ENCODE assay signal across 8 mouse cellular contexts in the genomic region with DNA sequence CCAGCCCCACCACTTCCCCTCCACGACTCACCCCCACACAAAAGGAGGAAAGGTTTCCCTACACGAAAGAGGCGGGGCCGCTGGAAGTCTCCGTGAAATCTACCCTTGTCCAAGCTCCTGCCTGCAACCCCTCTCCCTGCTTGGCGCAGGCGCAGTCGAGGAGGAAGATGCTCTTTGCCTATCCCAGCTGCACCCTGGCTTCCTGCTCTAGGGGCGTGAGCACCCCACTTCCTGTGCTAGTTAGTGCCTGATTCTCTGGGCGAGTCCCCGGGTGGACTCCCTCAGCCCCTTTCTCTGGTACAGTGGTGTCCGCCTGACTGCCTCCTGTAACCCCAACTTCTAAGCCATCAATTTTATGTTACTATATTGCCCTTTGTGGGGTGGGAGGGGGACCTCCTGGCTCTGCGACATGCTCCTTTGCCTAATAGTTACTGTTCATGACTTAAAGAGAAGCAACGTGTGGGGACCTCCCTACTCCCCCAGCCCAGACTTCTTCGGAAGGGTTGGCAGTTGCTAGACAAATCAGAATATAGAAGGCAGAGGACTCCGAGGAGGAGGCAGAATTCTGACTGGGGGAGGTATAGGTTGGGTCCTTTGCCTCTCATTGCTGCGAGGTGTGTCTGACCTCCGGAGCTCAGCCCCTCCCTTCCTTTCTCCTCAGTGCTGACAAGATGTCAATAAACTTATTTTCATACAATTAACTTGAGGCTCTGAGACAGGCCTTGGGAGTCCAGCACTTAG. TPM values are rescaled to one million over a fixed set of nuclear protein-coding genes. Genes with fewer than 3 reads are reported as not detected.
DNase-seq lines count a peak whose midpoint lies in the region; ATAC-seq and TF ChIP-seq lines count a peak whose summit lies in the region.

No protein-coding gene starts in this region.

- H3K27ac ChIP-seq in embryonic facial prominence, embryonic 11.5 days (replicated peaks; ENCODE audit: low read depth, low read length) = no peak overlapping the region
- H3K27ac ChIP-seq in heart, embryonic 15.5 days = peak overlapping the region; percentile 77
- H3K27ac ChIP-seq in kidney, postnatal 0 days = peak overlapping the region; percentile 79; the same call in 1 of the 2 replicates

- WGBS in embryonic facial prominence, embryonic 11.5 days = 31% methylated on average over 18 of the region's 18 CpGs
- 17% methylated on average over 18 of the region's 18 CpGs for WGBS in heart, embryonic 15.5 days
- WGBS in kidney, postnatal 0 days = 22% methylated on average over 15 of the region's 18 CpGs

- peak; percentile 53 for DNase-seq in retina, postnatal 1 day
- no peak for DNase-seq in retina, embryonic 14.5 days (ENCODE audit: low spot score)
- DNase-seq in embryonic facial prominence, embryonic 11.5 days (ENCODE audit: low spot score) = peak; percentile 60
- peak; percentile 82 for DNase-seq in kidney, postnatal 0 days (ENCODE audit: low spot score)
- DNase-seq in lung, postnatal 4 days = peak; percentile 82 to 89
- DNase-seq in spleen, postnatal 36 days (ENCODE audit: low spot score in 2 of 2) = peak; percentile 92 to 93
- DNase-seq in left cerebral cortex, postnatal 25 days (ENCODE audit: low spot score in 2 of 2) = no peak

- intact Hi-C loops in left cerebral cortex, postnatal 25 days (cut with DNase I) = no loop called here

- H3K9ac ChIP-seq in embryonic facial prominence, embryonic 11.5 days (replicated peaks; ENCODE audit: low read length) = peak overlapping the region; percentile 55
- H3K9ac ChIP-seq in heart, embryonic 15.5 days = peak overlapping the region; percentile 60
- peak overlapping the region; percentile 62 for H3K9ac ChIP-seq in kidney, postnatal 0 days (ENCODE audit: low read depth, low read length)

- no peaks in the 10 kb centered on the region for H3K9me3 ChIP-seq in embryonic facial prominence, embryonic 11.5 days (replicated peaks; ENCODE audit: control insufficient read depth, low read length)
- no peaks in the 10 kb centered on the region for H3K9me3 ChIP-seq in heart, embryonic 15.5 days (replicated peaks)
- no peaks in the 10 kb centered on the region for H3K9me3 ChIP-seq in kidney, postnatal 0 days (replicated peaks; ENCODE audit: low read length)

- no peak for TF ChIP-seq CTCF in kidney, postnatal 0 days (IDR thresholded peaks at IDR 0.05; ENCODE audit: low read depth)

- peak overlapping the region; percentile 58 for H3K4me2 ChIP-seq in embryonic facial prominence, embryonic 11.5 days (ENCODE audit: low read depth, low read length)
- H3K4me2 ChIP-seq in heart, embryonic 15.5 days = peak overlapping the region; percentile 93
- peak overlapping the region; percentile 61 for H3K4me2 ChIP-seq in kidney, postnatal 0 days (ENCODE audit: low read length)

- peak overlapping the region; percentile 36 for H3K4me3 ChIP-seq in embryonic facial prominence, embryonic 11.5 days (ENCODE audit: low read depth, low read length)
- H3K4me3 ChIP-seq in heart, embryonic 15.5 days = peak overlapping the region; percentile 53
- H3K4me3 ChIP-seq in kidney, postnatal 0 days (replicated peaks; ENCODE audit: low read depth, low read length) = peak overlapping the region; percentile 37

- H3K27me3 ChIP-seq in embryonic facial prominence, embryonic 11.5 days (ENCODE audit: control insufficient read depth, insufficient read depth, low read length) = no peaks in the 10 kb centered on the region
- no peaks in the 10 kb centered on the region for H3K27me3 ChIP-seq in heart, embryonic 15.5 days
- no peaks in the 10 kb centered on the region for H3K27me3 ChIP-seq in kidney, postnatal 0 days (ENCODE audit: insufficient read depth, low read length)

- ATAC-seq in embryonic facial prominence, embryonic 11.5 days (replicated peaks; ENCODE audit: insufficient number of reproducible peaks, low FRiP score, low TSS enrichment, low read depth) = no peak; the same call in 1 of the 2 replicates
- ATAC-seq in heart, embryonic 15.5 days (replicated peaks; ENCODE audit: insufficient number of reproducible peaks, insufficient read depth, low FRiP score, low read depth) = no peak
- ATAC-seq in kidney, postnatal 0 days (replicated peaks; ENCODE audit: low FRiP score, low read depth) = no peak

- H3K36me3 ChIP-seq in embryonic facial prominence, embryonic 11.5 days (replicated peaks; ENCODE audit: control insufficient read depth, insufficient read depth, low read depth, low read length) = peaks cover 7% of the 10 kb centered on the region
- H3K36me3 ChIP-seq in heart, embryonic 15.5 days = peaks cover 12% of the 10 kb centered on the region
- peaks cover 9% of the 10 kb centered on the region; the same call in 1 of the 2 replicates for H3K36me3 ChIP-seq in kidney, postnatal 0 days (ENCODE audit: insufficient read depth, low read length)

- H3K4me1 ChIP-seq in embryonic facial prominence, embryonic 11.5 days (ENCODE audit: control insufficient read depth, insufficient read depth, low read length) = peaks cover 14% of the 10 kb centered on the region
- peaks cover 46% of the 10 kb centered on the region for H3K4me1 ChIP-seq in heart, embryonic 15.5 days (replicated peaks)
- peaks cover 23% of the 10 kb centered on the region for H3K4me1 ChIP-seq in kidney, postnatal 0 days (replicated peaks; ENCODE audit: insufficient read depth, low read length)

RNA-seq across cellular contexts. Expression of a gene that starts 2.6 kb away (rescaled TPM):
- polyA plus RNA-seq in embryonic facial prominence, embryonic 11.5 days (2014; fragmentation: Nextera tagmentation; extraction: Ambion mirVana) = 27.9 and 28.3 TPM in 2 replicates
- polyA plus RNA-seq in heart, embryonic 15.5 days (2015; fragmentation: Nextera tagmentation; extraction: Ambion mirVana) = 11.5 and 17.6 TPM in 2 replicates
- polyA plus RNA-seq in kidney, postnatal 0 days (2015; fragmentation: Nextera tagmentation; extraction: Ambion mirVana) = 15.2 and 17.3 TPM in 2 replicates
- total RNA-seq in left cerebral cortex, postnatal 25 days (2021) = 10 to 100 TPM; 46.7 to 48.3 TPM

RNA-seq across cellular contexts. Expression of a gene that starts 10.2 kb away (rescaled TPM):
- polyA plus RNA-seq in embryonic facial prominence, embryonic 11.5 days (2014; fragmentation: Nextera tagmentation; extraction: Ambion mirVana) = 4.3 and 5.3 TPM in 2 replicates
- 2.2 and 2.3 TPM in 2 replicates for polyA plus RNA-seq in heart, embryonic 15.5 days (2015; fragmentation: Nextera tagmentation; extraction: Ambion mirVana)
- polyA plus RNA-seq in kidney, postnatal 0 days (2015; fragmentation: Nextera tagmentation; extraction: Ambion mirVana) = 3.3 and 3.6 TPM in 2 replicates
- 10 to 100 TPM; 50.4 to 53.3 TPM for total RNA-seq in left cerebral cortex, postnatal 25 days (2021)

RNA-seq across cellular contexts. Expression of a gene that starts 14.0 kb away (rescaled TPM):
- not detected in 2 replicates for polyA plus RNA-seq in embryonic facial prominence, embryonic 11.5 days (2014; fragmentation: Nextera tagmentation; extraction: Ambion mirVana)
- polyA plus RNA-seq in heart, embryonic 15.5 days (2015; fragmentation: Nextera tagmentation; extraction: Ambion mirVana) = not detected in 2 replicates
- 0.09 TPM in 1 of 2 replicates, not detected in the other for polyA plus RNA-seq in kidney, postnatal 0 days (2015; fragmentation: Nextera tagmentation; extraction: Ambion mirVana)
- under 1 TPM; 0.53 to 0.76 TPM for total RNA-seq in left cerebral cortex, postnatal 25 days (2021)

RNA-seq across cellular contexts. Expression of a gene that starts 22.1 kb away (rescaled TPM):
- polyA plus RNA-seq in embryonic facial prominence, embryonic 11.5 days (2014; fragmentation: Nextera tagmentation; extraction: Ambion mirVana) = not detected in 2 replicates
- polyA plus RNA-seq in heart, embryonic 15.5 days (2015; fragmentation: Nextera tagmentation; extraction: Ambion mirVana) = 0.14 and 0.61 TPM in 2 replicates
- polyA plus RNA-seq in kidney, postnatal 0 days (2015; fragmentation: Nextera tagmentation; extraction: Ambion mirVana) = 0.53 and 0.57 TPM in 2 replicates
- not detected for total RNA-seq in left cerebral cortex, postnatal 25 days (2021)

RNA-seq across cellular contexts. Expression of a gene that starts 22.9 kb away (rescaled TPM):
- polyA plus RNA-seq in embryonic facial prominence, embryonic 11.5 days (2014; fragmentation: Nextera tagmentation; extraction: Ambion mirVana) = 34.8 and 36.3 TPM in 2 replicates
- polyA plus RNA-seq in heart, embryonic 15.5 days (2015; fragmentation: Nextera tagmentation; extraction: Ambion mirVana) = 19.6 and 27.3 TPM in 2 replicates
- 16.6 and 17.6 TPM in 2 replicates for polyA plus RNA-seq in kidney, postnatal 0 days (2015; fragmentation: Nextera tagmentation; extraction: Ambion mirVana)
- total RNA-seq in left cerebral cortex, postnatal 25 days (2021) = 100 to 1,000 TPM; 122 to 133 TPM

Comparison
In these comparisons a context has a peak if more than half of its experiments do, and no peak if none do; other contexts are left out.
1. DNase-seq: peak in retina, postnatal 1 day (single experiment), embryonic facial prominence, embryonic 11.5 days (single experiment), kidney, postnatal 0 days (single experiment), lung, postnatal 4 days (2 of 2) and spleen, postnatal 36 days (2 of 2); none in retina, embryonic 14.5 days (single experiment) and left cerebral cortex, postnatal 25 days (0 of 2).
2. Peak in every context shown above with its lines, with median percentiles within 50 percentile points of each other: H3K4me2 ChIP-seq, H3K4me3 ChIP-seq and H3K9ac ChIP-seq.